Mouse (Mus musculus): ENCODE measurements around the gene Kif24.

Kif24 gene

DNA sequence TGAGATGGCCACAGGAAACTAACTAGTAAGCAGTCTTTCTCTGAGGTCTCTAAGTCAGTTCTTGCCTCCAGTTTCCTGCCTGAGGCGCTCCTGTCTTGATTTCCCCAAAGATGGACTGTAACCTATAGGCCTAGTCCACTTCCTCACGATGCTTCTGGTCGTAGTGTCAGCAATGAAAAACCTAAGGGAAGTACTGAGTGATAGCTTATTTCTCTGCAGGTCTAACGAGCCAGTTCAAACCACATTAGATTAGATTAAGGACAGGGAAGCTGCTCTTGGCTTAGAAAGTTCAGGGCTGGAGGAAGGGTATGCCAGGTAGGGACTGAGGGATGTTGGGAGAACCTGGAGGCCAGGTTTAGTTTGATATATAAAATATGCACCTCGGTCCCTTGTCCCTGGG is 63.1 kb downstream of the Kif24 start:
- no peak for DNase-seq (ENCODE audit: low spot score in 2 of 2)

DNA sequence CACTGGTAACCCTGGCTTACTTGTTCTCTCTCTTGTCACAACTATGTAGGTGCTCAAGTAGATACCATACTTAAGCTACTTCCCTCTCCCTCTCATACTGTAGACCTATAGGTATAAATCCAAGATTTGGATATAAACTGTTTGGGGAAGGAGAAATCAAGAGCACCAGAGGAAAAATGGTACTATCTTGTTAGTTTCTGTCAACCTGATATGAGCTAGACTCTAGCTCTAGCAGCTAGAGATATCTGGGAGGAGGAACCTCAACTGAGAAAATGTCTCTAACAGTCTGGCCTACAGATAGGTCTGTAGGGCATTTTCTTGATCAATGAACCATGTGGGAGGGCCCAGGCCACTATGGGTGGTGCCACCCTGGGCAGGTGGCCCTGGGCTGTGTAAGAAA is 63.5 kb downstream of the Kif24 start:
- DNase-seq (ENCODE audit: low spot score in 2 of 2), result no peak

DNA sequence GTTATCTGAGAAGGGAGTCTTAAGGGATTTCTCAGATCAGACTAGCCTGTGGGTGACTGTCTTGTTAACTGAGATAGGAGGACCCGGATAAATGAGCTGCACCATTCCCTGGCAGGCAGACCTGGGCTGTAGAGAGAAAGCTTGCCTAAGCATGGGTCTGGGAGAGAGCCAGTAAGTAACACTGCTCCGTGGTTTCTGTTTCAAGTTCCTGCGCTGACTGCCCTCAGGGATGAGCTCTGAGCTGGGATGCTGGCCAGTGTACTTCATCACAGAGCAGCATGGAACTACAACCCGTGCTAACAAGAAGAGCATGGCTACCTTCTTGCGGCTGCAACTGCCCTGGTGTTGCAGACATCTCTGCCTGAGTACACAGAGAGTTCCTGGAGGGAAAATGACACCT is 64.8 kb downstream of the Kif24 start:
- no peak for DNase-seq (ENCODE audit: low spot score in 2 of 2)

DNA sequence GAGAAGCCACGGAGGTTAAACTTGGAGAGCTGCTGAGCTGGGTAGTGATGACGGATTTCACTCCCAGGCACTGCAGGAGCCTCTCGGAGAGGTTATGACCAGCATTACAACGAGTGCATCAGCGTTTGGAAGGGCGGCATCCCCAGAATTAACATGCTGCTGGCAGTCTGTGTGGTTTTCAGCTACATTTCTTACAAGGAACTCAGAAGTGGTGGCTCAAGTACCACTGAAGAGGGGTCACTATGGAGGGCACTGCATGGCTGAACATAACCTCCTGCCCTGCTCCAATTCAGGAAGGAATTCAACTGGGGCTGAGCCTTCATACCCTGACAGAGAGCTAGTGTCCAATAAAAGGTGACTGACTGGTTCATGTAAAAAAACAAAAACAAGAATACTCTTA is 66.3 kb downstream of the Kif24 start:
- no peak for DNase-seq (ENCODE audit: low spot score in 2 of 2)

DNA sequence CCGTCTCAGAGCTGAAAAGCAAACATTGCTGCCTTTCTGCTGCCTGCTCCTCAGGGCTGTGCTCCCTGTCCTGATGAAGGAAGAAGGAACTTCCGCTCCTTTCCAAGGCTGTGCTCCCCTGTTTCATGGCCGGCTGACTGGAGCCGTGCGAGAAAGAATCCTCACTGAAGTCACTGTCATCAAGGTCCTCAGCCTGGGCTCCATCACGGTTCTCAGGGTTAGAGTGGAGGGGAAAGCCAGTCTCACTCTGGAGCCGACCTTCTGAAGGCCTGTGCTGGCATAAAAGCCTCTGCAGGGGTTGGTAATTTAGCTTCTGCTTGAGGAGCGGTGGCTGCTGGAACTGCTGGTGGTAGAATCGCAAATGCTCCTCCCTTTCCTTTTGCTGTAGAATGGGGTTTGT is 70.0 kb downstream of the Kif24 start:
- DNase-seq (ENCODE audit: low spot score in 2 of 2), result no peak

DNA sequence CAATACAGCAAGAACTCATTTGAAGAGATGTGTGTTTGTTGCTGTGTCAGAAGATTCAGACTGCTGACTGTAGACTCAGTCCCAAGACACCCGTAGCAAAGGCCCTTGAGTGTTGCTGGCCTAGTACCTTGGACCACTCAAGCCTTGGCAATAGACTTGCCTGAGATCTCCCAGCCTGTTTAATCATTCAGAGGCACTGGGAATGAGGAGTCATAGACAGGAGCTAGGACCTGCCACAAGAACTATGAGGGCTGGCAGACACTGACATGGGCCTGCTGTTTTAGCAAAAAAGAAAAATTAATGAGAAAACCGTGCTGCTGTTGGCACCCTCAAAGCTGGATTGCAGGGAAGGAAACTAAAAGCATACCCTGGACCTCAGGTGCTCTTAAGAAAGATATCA is 73.7 kb downstream of the Kif24 start:
- no peak for DNase-seq (ENCODE audit: low spot score in 2 of 2)

DNA sequence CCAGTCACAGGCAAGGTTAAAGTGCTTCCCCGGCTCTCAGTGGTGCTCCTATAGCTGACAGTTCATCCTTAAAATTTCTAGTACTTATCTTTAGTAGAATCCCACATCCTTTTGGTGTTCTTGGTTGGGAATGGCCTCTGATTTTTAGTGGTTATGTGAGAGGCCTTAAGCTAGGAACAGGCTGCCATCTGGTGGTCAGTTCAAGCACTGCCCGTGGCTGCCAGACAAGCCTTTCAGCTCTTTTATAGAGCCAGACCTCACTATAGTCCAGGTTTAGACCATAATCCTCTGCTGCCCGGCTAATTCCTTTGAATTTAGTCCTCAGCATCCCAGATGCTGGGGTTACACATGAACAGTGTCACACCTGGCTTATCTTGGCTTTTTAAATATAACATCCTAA is 74.6 kb downstream of the Kif24 start:
- DNase-seq (ENCODE audit: low spot score in 2 of 2), result peak; percentile 69 to 80

DNA sequence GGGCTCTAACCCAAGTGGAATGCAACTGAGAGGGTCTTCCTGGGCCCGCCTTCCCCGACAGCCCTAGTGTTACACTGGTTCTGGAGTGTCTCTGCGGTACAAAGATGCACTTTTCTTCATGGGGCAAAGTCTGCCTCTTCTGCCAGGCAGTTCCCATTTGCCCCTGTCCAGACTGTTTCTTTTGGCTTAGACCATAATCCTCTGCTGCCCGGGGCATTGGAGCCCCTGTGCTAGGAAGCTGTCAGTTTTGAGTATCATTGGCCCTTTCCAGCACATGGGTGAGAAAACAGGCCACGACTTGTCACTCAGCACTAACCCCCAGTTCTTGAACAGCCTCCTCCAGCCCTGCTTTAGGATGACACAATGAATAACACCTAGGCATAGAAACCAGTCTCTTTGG is 75.4 kb downstream of the Kif24 start:
- no peak for DNase-seq (ENCODE audit: low spot score in 2 of 2)

DNA sequence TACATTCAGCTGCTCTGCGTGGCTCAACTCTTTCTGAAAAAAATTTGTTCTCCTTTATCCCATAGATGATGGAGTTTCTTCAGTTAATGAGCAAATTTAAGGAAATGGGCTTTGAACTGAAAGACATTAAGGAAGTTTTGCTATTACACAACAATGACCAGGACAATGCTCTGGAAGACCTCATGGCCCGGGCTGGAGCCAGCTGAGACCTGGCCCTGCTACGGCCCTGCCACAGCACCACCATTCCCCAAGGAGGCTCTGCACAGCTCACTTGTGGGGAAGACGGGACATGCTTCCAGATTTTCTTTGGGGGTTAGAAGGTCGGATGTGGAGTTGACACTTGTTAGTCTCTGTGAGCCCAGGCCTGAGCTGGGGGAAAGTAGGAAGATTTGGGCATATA is 76.1 kb downstream of the Kif24 start:
- no peak for DNase-seq (ENCODE audit: low spot score in 2 of 2)

DNA sequence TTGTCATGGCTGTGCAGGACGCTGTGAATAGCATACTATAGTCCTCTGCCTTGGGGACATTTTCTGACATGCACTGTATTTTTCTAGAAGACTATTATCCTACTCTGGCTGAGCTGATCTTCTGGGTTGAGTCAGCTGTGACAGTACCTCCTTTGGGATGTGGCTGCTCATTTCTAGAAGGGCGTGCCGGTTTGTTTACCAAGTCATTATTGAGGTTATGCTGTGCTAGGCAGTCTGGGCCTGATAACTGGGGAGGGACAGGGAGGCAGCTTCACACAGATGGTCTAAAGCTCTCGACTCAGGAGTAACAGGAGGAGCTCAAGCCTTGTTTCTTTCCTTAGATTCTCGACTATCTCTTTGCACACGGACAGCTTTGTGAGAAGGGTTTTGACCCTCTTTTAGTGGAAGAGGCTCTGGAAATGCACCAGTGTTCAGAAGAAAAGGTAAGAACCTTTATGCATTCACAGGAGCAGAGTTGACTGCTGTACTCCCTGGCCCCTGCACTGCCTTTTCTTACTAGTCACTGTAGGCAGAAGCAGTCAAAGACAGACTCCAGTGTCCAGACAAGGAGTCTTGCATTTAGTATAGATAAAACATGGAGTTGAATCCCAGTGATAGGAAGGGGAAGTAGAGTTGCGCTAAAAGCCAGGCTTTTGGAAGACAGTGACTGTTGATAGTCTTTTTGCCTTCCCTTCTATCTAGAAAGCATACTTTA is 76.8 kb downstream of the Kif24 start:
- DNase-seq (ENCODE audit: low spot score in 2 of 2), result no peak

DNA sequence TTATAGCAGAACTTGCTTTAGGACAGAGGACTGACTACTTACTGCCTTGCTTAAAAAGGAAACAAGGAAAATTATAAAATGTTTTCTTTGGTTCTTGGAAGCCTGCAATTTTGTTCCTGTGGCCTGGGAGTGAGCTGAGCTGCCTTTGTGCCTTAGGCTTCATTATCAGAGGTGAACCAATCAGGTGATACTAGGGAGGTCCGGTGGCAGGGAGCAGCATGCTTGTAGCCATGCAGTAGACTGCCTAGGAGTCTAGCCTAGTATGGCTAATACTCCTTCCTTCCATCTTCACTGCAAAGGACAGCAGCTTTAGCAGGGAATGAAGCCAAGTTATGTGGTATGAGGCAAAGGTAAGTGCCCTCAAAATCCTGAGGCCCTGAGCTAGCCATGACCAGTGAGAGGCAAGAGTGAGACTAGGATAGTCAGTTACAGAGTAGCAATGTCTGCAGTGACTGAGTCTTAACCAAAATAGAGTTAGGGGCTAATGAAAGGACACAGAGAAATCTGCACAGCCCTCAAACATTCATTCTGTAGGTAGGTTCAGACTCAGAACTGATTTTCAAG is 78.2 kb downstream of the Kif24 start:
- DNase-seq (ENCODE audit: low spot score in 2 of 2), result no peak

DNA sequence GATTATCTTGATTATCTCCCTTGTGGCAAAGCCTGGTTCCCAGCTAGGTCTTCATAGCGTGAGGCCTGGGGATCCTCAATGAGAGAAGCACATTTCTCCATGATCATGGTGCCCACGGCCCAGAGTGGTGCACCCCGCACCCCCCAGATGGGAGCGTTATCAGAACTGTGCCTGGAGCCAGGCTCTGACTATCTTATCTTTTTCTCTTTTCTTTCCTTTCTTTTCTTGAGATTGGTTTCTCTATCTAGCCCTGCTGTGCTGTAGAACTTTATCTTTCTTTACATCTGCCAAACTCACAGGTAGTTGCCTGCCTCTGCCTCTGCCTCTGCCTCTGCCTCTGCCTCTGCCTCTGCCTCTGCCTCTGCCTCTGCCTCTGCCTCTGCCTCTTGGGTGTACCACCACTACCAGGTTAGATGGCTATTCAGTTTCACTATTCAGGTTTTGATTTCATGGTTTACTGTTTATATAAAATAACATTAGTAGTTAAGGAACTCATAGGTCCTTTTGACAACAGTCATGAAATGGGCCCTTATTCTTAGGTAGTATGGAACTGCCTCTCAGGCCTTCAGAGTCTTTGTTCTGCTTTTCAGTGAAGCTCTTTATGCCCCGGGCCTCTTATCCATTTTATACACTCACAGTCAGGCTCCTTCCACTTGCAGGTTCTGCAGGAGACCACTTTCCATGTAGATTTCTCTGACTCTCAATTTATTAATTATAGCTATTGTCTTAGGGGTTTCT is 83.3 kb downstream of the Kif24 start:
- DNase-seq (ENCODE audit: low spot score in 2 of 2), result no peak

DNA sequence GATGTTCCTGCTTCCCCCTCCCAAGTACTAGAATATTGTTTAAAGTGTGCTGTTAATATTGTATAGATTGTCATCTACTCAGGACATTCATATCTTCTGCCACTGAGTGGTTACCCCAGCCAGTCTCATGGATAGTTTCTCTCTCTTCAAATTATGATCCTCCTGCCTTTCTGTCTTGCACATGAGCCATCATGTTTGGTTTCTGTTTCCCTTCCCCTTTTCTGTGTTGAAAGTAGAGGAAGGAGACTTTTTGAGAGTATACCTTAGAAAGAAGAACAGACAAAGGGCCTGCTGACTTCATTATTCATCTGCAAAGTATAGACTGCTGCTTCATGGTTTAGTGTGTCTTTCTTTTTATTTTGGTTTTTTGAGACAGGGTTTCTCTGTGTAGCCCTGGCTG is 87.1 kb downstream of the Kif24 start:
- no peak for DNase-seq (ENCODE audit: low spot score in 2 of 2)

DNA sequence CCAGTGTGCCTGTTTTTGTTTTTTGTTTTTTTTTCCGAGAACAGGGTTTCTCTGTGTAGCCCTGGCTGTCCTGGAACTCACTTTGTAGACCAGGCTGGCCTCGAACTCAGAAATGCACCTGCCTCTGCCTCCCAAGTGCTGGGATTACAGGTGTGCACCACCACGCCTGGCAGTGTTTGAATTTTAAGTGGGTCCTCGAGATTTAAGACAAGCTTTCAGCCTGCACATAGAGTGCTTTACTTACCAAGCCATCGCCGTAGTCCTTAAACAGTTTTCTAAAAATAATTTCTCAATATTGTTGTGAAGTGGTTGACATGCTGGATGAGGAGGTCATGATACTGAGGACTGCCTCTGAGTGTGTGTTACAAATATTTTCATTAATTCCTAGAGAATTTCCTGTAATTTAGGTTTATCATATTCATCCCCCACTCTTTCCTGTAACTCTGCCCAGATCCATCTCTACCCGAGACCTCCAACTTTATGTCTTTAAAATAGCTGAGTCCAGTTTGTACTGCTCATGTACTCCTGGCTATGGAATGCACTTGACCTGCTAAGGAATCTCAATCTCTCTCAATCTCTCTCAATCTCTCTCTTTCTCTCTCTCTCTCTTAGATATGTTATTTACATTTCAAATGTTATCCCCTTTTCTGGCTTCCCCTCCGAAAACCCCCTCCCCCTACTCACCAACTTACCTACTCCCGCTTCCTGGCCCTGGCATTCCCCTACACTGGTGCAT is 94.8 kb downstream of the Kif24 start:
- DNase-seq (ENCODE audit: low spot score in 2 of 2), result no peak

DNA sequence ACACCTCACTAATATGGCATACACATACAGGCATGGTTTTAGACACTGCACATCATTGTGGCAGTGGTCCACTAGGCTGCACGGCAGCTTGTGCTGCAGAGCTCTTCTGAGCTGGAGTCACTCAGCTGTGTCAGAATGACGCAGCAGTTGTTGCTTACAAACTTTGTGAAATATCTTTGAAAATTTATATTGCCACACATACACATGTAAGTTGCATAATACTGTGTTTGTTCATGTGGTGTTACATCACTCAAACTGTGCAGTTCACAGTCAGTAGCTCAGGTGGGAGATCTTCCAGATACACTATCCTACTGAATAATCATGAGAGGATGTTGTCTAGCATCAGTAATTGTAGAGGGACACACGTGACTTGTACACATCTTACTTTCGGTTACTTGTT is 96.5 kb downstream of the Kif24 start:
- DNase-seq (ENCODE audit: low spot score in 2 of 2), result no peak

DNA sequence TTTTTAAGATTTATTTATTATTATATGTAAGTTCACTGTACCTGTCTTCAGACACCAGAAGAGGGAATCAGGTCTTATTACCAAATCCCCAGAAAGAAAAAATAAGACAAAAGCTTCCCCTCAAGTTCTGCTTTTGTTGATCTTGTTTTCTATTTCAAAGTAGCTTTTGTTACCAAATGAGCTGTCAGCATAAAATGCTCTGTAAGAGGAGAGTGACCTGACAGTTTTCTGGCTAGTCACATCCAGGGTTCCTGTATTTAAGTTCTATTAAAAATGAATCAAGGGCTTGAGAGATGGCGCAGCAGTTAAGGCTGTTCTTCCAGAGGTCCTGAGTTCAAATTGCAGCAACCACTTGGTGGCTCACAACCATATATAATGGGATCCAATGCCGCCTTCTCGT is 103.6 kb downstream of the Kif24 start:
- DNase-seq (ENCODE audit: low spot score in 2 of 2), result no peak

DNA sequence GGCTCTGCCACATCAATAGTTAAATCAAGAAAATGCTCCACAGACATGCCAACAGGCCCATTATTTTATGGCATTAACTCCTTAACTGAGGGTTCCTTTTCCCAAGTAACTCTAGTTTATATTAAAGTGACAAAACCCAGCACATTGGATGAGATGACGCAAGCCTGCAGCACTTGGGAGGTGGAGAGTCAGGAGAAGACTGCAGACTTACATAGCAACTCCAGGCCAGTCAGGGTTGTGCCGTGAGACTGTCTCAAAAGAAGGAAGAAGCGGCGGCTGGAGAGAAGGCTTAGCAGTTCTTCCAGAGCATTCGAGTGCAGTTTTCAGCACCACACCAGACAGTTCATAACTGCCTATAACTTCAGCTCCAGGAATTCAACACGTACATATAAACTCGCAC is 105.3 kb downstream of the Kif24 start:
- DNase-seq (ENCODE audit: low spot score in 2 of 2), result no peak

DNA sequence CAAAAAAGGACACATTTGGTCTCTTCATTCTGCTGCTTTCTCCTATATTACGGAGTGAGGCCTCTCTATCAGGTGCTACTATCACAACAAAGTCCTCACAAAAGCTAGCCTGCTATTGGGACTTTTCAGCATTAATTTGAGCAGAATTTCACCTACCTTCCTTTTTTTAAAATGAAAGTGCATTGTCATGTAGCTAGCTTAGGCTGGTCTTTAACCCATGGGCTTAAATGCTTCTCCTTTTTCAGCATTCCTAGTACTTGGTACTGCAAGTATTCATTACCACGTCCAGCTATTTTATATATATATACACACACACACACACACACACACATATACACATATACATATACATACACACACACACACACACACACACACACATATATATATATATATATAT is 106.0 kb downstream of the Kif24 start:
- no peak for DNase-seq (ENCODE audit: low spot score in 2 of 2)

DNA sequence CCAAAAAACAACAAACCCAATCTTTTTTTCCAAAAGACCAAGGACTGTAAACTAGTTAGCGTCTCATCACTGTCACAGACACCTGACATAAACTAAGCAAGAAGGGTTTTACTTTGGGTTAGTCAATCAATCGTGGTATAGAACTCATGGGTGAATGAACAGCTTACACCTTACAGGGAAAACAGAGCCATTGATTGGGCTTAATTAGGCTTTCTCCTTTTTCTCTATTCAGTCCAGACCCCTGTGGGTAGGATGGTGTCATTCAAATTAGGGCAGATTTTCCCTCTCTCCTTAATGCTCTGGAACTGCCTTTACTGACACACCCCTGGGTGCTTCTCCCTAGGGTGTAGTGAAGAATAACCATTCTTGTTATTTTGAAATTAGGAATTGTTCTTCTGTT is 107.5 kb downstream of the Kif24 start:
- no peak for DNase-seq (ENCODE audit: low spot score in 2 of 2)

DNA sequence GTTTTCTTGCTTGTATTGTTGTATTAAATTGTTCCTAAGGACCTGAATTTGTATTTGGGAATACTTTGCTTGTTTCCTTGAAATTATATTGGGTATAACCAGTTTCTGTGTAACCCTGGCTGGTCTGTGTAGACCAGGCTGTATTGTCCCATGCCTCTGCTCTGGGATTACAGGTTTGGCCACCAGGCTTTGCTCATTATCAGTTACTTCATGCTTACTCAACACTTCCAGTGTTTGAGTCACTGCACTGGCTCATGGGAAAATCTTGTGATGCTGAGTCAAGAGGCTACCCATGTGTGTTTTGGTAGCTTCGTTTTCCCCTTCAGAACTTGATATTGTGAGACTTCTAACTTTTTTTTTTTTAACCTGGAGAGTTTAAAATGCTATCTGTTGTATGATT is 111.4 kb downstream of the Kif24 start:
- no peak for DNase-seq (ENCODE audit: low spot score in 2 of 2)

DNA sequence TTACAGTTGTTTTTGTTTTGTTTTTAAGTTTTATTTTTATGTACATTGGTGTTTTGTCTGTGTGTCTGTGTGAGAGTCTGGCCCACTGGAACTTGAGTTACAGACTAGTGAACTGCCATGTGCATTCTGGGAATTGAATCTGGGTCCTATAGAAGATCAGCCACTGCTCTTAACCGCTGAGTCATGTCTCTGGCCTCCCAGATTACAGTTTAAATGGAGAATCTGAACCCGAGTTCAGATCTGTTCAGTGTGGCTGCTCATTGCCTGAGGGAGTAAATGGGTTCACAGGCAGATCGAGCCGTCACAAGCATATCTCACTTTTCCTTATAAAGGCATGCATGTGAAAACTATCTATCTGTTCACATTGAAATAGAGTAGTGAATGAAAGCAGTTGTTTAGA is 111.9 kb downstream of the Kif24 start:
- no peak for DNase-seq (ENCODE audit: low spot score in 2 of 2)

DNA sequence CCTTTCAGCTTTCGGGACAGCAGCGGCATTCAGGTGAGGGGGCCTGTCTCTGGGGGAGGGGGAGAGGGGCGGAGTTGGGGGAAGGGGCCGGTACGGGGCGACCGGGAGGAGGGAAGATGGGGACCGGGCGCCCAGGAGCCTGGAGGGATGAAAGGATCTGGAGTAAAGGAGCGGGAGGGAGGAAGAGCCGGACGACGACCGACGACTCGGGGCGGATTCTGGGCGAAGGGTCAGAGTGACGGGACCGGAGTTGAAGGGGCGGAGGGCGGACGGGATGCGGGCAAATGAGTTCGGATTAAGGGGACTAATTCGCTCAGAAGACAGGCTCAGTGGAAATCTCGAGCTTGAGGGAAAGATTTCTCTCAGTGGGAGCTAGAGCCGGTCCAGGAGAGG is 115.5 kb downstream of the Kif24 start:
- DNase-seq (ENCODE audit: low spot score in 2 of 2), result no peak
